Mouse (Mus musculus) neutrophil, adult 65 days (primary cell): ENCODE data around the gene Fam19a4. TPM values are rescaled to one million over a fixed set of nuclear protein-coding genes. Genes with fewer than 3 reads are reported as not detected.

Experiments used
- total RNA-seq: library from RNA; stranded (reverse); gene quantifications from 2 replicates; pipeline ENCODE4 v1.2.4, GENCODE M21; 2023

Fam19a4 gene
- not detected in 2 replicates for total RNA-seq

DNA sequence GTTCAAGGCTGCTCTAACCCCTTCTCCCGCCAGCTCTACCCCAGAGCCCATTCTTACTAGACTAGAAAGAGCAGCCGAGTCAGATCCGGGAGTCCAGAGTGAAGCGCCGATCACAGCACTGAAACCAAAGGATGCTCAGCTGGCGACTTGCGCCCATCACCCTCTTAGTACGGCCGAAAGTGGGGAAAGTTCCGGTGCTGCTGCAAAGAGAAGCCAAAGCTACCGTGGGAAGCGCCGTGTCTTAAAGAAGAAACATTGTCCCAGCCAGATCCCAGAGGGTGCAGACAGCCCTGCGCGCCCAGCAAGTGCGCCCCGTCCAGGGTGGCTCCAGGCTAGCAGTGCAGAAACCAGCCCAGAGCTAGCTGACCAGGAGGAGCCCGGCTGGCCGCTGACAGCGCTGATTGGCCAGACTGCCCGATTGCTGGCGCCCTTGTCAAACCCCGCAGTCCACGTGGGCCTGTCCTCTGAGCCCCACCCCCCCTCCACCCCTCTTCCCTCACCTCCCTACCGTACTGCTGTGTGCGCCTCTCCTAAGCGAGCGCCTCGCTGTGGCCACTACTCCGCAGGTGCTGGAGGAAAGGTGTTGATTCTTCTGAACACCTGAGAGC, at the start of gene Fam19a4:
Gene Fam19a4, minus strand, starts transcription at position 340 of the 608 bp plus-strand sequence.

Other genes with a start within 250 kb of the Fam19a4 start
- gene Eogt, start 88.8 kb upstream of the Fam19a4 start, total RNA-seq: 1.5 and 5.4 TPM in 2 replicates
- gene Tmf1, start 118.7 kb upstream of the Fam19a4 start, total RNA-seq: 32.9 and 39.9 TPM in 2 replicates
- 33.1 and 37.3 TPM in 2 replicates for gene Uba3, start 145.2 kb upstream of the Fam19a4 start, total RNA-seq
- 51.3 and 54.2 TPM in 2 replicates for gene Arl6ip5, start 150.3 kb upstream of the Fam19a4 start, total RNA-seq
- gene Lmod3, start 192.3 kb upstream of the Fam19a4 start, total RNA-seq: not detected in 2 replicates